Mouse (Mus musculus) bone marrow macrophage, adult 2 months (primary cell): Measurements from ENCODE around the gene Map4k5. TPM values are rescaled to one million over a fixed set of nuclear protein-coding genes. Genes with fewer than 3 reads are reported as not detected.

ENCODE experiments used
- H3K27ac ChIP-seq: 2 replicates; pipeline ENCODE4 v1.5.1; 2012; ENCODE audit warnings: low read depth, low read length; ENCODE audit not compliant: insufficient read depth
- H3K4me1 ChIP-seq: 2 replicates; pipeline ENCODE4 v1.6.1; 2012; ENCODE audit warnings: low read length; ENCODE audit not compliant: control insufficient read depth, insufficient read depth
- H3K4me3 ChIP-seq: 2 replicates; pipeline ENCODE4 v1.5.1; 2012; ENCODE audit warnings: mild to moderate bottlenecking, low read length, moderate library complexity; ENCODE audit not compliant: insufficient read depth
- CTCF ChIP-seq: IDR thresholded peaks from 2 replicates; pipeline ENCODE4 v1.5.1; 2012; ENCODE audit warnings: low read depth, mild to moderate bottlenecking, low read length, moderate library complexity
- POLR2A ChIP-seq: IDR thresholded peaks from 2 replicates; pipeline ENCODE4 v1.6.1; 2012; ENCODE audit warnings: mild to moderate bottlenecking, low read depth, low read length, borderline replicate concordance
- polyA plus RNA-seq: library from polyadenylated mRNA; stranded (reverse); fragments of >200 nt; gene quantifications from 2 replicates; pipeline ENCODE4 v1.2.4, GENCODE M21; 2012; ENCODE audit not compliant: missing spikeins, insufficient read depth, insufficient read length

Gene Map4k5
- polyA plus RNA-seq, 1 experiment = 8.2 TPM

DNA sequence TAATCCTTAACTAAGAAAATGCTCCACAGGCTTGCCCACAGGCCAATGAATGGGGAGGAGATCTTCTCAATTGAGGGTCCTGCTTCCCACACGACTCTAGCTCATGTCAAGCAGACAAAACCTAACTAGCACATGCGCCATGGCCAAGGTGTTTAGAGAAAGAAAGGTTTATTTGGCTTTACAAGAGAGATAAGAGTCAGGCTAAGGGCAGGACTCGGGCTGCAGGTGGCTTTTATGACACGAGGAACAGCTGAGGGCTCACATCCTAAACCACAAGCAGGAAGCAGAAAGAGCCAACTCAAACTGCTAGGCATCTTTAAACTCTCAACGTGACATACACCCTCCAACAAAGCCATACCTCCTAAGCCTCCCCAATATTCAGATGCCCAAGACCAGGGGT is 25.7 kb downstream of the Map4k5 start:
- TF ChIP-seq POLR2A (no peak), CTCF (no peak)
- H3K4me3 ChIP-seq = no peak overlapping the region
- no peak overlapping the region for H3K27ac ChIP-seq
- H3K4me1 ChIP-seq = peaks cover 27% of the 10 kb centered on the region

DNA sequence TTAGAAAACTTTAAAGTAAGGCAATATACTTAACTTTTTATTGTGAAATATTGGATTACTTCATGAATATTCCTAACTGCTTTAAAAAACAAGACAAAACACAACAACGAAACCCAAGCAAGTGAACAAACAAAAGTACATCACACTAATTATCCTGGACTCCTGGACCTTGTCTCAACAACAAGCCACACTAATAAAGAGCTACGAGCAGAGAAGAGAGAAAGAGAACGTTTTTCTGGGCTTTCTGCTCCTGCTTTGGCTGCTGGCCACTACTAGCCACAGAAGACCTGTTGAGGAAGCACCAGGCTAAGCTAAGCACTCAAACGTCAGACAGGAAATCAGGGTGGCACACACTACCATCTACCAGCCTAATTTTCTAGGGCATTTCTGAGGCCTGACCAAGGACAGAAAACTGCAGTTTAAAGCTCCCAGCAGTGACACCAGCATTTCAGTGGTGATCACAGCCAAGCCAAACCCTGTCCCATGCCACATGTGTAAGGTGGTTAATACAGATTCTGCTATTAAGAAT is 28.8 kb downstream of the Map4k5 start:
- Histone ChIP-seq H3K27ac (no peak overlapping the region), H3K4me3 (no peak overlapping the region), H3K4me1 (peaks cover 18% of the 10 kb centered on the region)
- no peak for TF ChIP-seq POLR2A
- TF ChIP-seq CTCF = no peak

DNA sequence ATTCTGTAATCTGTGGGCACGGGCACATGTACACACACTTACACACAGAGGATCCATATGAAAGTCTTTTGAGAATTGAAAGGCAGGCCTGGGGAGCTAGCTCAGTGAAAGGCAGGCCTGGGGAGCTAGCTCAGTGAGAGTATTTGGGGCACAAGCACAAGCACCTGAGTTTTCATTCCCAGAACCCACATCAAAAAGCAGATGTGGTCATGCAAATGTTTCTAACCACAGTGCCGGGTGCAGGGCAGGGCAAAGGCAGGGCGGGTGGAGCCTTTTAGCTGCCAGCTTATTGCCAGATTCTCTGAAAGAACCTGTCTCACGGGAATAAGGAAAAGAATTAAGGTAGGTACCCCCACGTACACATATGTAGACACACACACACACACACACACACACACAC is 29.5 kb downstream of the Map4k5 start:
- Histone ChIP-seq H3K27ac (no peak overlapping the region), H3K4me1 (peaks cover 18% of the 10 kb centered on the region), H3K4me3 (no peak overlapping the region)
- TF ChIP-seq CTCF (no peak), POLR2A (no peak)

GRCm38 (mm10) chr12:69858847-69859246 is 34.2 kb downstream of the Map4k5 start:
- H3K27ac ChIP-seq = no peak overlapping the region
- H3K4me1 ChIP-seq = peaks cover 7% of the 10 kb centered on the region
- no peak overlapping the region for H3K4me3 ChIP-seq
- TF ChIP-seq CTCF (no peak), POLR2A (no peak)

GRCm38 (mm10) chr12:69857597-69857996 is 35.4 kb downstream of the Map4k5 start:
- Histone ChIP-seq H3K4me1 (0 out of 2 replicates have a peak, but pooled peaks cover 2% of the 10 kb centered on the region), H3K27ac (no peak overlapping the region), H3K4me3 (no peak overlapping the region)
- TF ChIP-seq POLR2A = no peak

- Histone ChIP-seq H3K27ac (no peak overlapping the region), H3K4me3 (no peak overlapping the region), H3K4me1 (0 out of 2 replicates have a peak, but pooled peaks cover 2% of the 10 kb centered on the region)
- TF ChIP-seq POLR2A (no peak), CTCF (no peak)
Observed at GRCm38 (mm10) chr12:69856398-69856797, 36.6 kb downstream of the Map4k5 start.

DNA sequence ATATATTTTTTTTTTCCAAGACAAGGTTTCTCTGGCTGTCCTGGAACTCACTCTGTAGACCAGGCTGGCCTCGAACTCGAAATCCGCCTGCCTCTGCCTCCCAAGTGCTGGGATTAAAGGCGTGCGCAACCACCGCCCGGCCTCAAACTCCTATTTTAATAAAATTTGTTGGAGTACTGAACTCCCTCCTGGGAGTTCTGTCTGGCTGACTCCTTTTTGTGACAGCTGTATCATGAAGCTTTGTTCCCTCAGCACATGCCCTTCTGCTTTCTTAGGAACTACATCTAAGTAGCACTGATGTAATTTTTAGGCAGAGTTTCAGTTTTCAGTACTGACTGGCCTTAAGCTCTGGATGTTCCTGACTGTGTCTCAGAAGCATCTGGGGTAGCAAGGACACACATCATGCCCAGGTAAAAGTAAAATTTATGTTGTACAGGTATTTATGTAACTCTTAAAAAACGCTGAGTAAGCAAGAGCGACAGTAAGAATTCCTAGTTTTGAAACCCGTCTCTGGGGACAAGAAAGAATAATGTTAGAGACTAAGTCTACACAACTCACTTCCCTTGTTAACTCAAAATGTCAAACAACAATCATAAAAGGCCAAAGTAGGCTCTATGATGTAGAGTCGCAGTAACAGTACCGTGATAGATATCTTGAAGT is 37.2 kb downstream of the Map4k5 start:
- H3K27ac ChIP-seq = no peak overlapping the region
- TF ChIP-seq POLR2A (no peak), CTCF (no peak)
- H3K4me3 ChIP-seq = no peak overlapping the region
- H3K4me1 ChIP-seq = 0 out of 2 replicates have a peak, but pooled peaks cover 2% of the 10 kb centered on the region

- TF ChIP-seq POLR2A (no peak), CTCF (no peak)
- Histone ChIP-seq H3K27ac (no peak overlapping the region), H3K4me3 (no peak overlapping the region)
Observed at GRCm38 (mm10) chr12:69853942-69854341, 39.1 kb downstream of the Map4k5 start.

DNA sequence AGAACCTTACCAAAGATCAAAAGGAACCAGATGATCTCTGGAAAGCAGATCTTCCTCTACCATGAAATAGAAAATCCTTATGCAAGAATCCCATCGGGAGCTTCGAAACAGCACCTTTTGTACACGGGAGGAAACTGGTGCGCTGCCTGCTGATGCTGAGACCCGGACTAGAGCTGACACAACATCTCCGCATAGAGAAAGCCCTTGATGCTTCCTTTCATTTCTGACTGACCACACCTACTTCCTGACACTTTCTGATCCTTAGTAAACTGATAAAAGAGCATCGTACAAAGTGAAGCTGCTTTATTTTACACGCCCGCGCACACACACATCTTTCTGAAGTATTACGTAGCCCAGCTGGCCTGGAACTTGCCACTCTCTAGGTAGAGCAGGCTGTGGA is 39.6 kb downstream of the Map4k5 start:
- Histone ChIP-seq H3K4me1 (0 out of 2 replicates have a peak, but pooled peaks cover 2% of the 10 kb centered on the region), H3K4me3 (no peak overlapping the region), H3K27ac (no peak overlapping the region)
- no peak for TF ChIP-seq CTCF
- TF ChIP-seq POLR2A = no peak

More at GRCm38 (mm10) chr12:69853942-69854341, 39.1 kb downstream of the Map4k5 start:
- H3K4me1 ChIP-seq = 0 out of 2 replicates have a peak, but pooled peaks cover 2% of the 10 kb centered on the region

- no peak for TF ChIP-seq POLR2A
- TF ChIP-seq CTCF = no peak
- H3K4me3 ChIP-seq = no peak overlapping the region
- H3K27ac ChIP-seq = no peak overlapping the region
- 0 out of 2 replicates have a peak, but pooled peaks cover 2% of the 10 kb centered on the region for H3K4me1 ChIP-seq
Observed at GRCm38 (mm10) chr12:69852288-69852687, 40.7 kb downstream of the Map4k5 start.
